Mouse (Mus musculus) left cerebral cortex, adult 9 months (tissue): ENCODE results near the gene Flvcr2.

Source experiments
- DNase-seq, 2 experiments: peaks; one replicate each; pipeline ENCODE4 v3.0.0; 2022; ENCODE audit warnings: low spot score in 2 of 2

Gene Flvcr2

GRCm38 (mm10) chr12:85859111-85859510 lies 112.8 kb downstream of the Flvcr2 start:
- no peak for DNase-seq

DNA sequence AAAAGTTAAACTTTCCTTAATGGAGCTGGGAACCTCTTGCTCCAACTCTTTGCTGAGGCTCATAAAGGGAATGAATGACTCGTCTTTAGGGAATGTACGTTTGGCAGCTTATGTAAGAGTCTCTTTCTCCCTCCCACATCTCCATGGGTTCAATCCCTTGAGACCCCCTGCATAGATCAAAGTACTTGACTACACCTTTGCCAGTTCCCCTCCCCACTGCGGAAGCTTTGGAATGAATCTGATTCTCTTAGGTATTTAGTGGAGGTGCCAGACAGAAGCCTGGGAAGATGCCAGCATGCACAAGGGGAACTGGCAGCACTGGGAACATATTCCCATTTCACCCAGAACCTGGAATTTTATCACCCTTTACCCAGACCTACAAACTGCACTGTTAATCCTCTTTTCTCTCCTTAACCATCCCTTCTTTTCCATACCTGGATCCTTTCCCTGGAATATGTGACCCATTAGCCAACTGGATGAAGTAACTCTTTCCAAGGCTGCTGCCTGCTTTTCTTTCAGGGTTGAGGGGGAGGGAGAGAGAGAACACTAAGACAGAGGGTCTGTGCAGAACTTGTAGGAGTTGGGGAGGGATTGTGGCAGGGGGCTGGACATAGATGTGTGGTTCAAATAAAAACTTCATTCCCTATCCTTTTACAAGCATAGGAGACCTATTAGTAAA lies 113.3 kb downstream of the Flvcr2 start:
- DNase-seq, result no peak

GRCm38 (mm10) chr12:85862514-85862913 lies 116.2 kb downstream of the Flvcr2 start:
- no peak for DNase-seq
